Mouse (Mus musculus): Measurements from ENCODE around the gene Fgfr2.

DNA sequence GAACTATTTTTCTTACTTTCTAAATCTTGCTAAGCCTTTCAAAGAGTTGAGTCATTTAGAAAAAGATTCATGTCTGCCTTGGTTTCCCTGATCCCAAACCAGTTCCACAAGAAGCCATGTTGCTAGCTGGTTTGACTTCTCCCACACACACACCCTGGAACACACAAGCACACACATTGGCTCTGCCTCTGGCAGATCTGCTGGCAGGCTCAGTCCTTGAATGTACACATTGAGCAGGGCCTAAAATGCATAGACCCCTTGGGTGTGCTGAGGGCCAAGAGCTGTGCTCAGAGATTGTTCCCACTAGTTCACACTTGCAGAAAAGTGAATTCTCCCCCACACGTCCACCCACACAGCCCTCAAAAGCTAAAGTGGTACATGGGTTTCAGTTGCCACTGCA is 1164.4 kb downstream of the Fgfr2 start:
- TF ChIP-seq POLR2A (IDR thresholded peaks at IDR 0.05; ENCODE audit: borderline replicate concordance, extremely low read depth, insufficient read depth, insufficient read length, poor library complexity, severe bottlenecking) (no peak), CTCF (IDR thresholded peaks at IDR 0.05; ENCODE audit: borderline replicate concordance, extremely low read depth, insufficient read depth, insufficient read length) (no peak)

All from brain, embryonic 14.5 days (tissue).